Mouse (Mus musculus) intestine, embryonic 16.5 days (tissue): ENCODE results near the gene Ttc30a1. TPM values are rescaled to one million over a fixed set of nuclear protein-coding genes. Genes with fewer than 3 reads are reported as not detected.

Source experiments
- ATAC-seq: fragments of 200-750 bp; cut with Nextera tagmentation; 2 replicates; pipeline ENCODE4 v1.8.0; 2017; ENCODE audit warnings: moderate TSS enrichment, moderate library complexity
- H3K27ac ChIP-seq: fragments of 300-500 bp; sonication (generic); 2 replicates; pipeline ENCODE4 v1.5.1; 2014; ENCODE audit warnings: mild to moderate bottlenecking, low read length
- H3K27me3 ChIP-seq: fragments of 300-500 bp; sonication (generic); replicated peaks from 2 replicates; pipeline ENCODE4 v1.6.1; 2014; ENCODE audit warnings: low read length, control low read depth, mixed read lengths; ENCODE audit not compliant: control insufficient read depth, insufficient read depth
- H3K36me3 ChIP-seq: fragments of 300-500 bp; sonication (generic); 2 replicates; pipeline ENCODE4 v1.6.1; 2014; ENCODE audit warnings: low read length, control low read depth; ENCODE audit not compliant: control insufficient read depth, insufficient read depth
- H3K4me1 ChIP-seq: fragments of 300-500 bp; sonication (generic); 2 replicates; pipeline ENCODE4 v1.6.1; 2014; ENCODE audit warnings: low read length, control low read depth, mixed read lengths; ENCODE audit not compliant: control insufficient read depth, insufficient read depth
- H3K4me2 ChIP-seq: fragments of 300-500 bp; sonication (generic); 2 replicates; pipeline ENCODE4 v1.6.1; 2014; ENCODE audit warnings: low read depth, low read length, control low read depth
- H3K4me3 ChIP-seq: fragments of 300-500 bp; sonication (generic); 2 replicates; pipeline ENCODE4 v1.5.1; 2014; ENCODE audit warnings: mild to moderate bottlenecking, low read length
- H3K9ac ChIP-seq: fragments of 300-500 bp; sonication (generic); 2 replicates; pipeline ENCODE4 v1.6.1; 2014; ENCODE audit warnings: low read depth, low read length
- H3K9me3 ChIP-seq: fragments of 300-500 bp; sonication (generic); 2 replicates; pipeline ENCODE4 v1.6.1; 2016; ENCODE audit warnings: low read length, control low read depth; ENCODE audit not compliant: control insufficient read depth
- WGBS: fragments of 180-500 bp; shearing (Covaris S2); extraction: QIAGEN DNeasy Blood & Tissue Kit; methylation state at CpG from one replicate; pipeline ENCODE4 v1.1.7; 2014; 5-methylcytosine and 5-hydroxymethylcytosine counted together
- polyA plus RNA-seq: library from polyadenylated mRNA; unstranded; fragments of >200 nt; fragmentation: Nextera tagmentation; extraction: Ambion mirVana; gene quantifications from 2 replicates; pipeline ENCODE4 v1.2.1, GENCODE M21; 2015

Ttc30a1 gene
- polyA plus RNA-seq, 1 experiment from 2014 or later, result 5.2 TPM

DNA sequence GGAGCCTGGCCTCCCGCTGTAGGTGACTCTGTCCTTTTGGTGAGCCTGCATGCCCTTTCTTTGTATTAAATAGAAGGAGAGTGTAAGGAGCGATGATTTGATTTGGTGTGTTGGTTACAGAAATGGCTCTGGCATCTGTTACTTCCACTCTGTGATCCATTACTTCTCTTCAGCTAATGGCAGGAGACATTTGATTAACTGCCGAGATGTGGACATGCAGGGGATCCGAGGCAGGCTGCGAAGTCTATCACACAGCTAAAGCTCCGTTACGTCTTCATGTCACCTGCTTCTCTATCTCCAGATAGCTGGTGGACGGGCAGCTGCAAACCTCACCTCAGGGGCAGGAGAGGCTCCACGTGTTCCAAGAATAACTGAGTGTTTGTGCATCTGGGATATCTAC, 7.6 kb downstream of the Ttc30a1 start:
- ATAC-seq, result no peak
- Histone ChIP-seq H3K4me1 (no peaks in the 10 kb centered on the region), H3K27ac (no peak overlapping the region), H3K4me2 (no peak overlapping the region), H3K27me3 (no peaks in the 10 kb centered on the region), H3K4me3 (no peak overlapping the region), H3K9ac (no peak overlapping the region), H3K36me3 (no peaks in the 10 kb centered on the region), H3K9me3 (no peaks in the 10 kb centered on the region)
- 65% methylated on average over 9 of the region's 9 CpGs for WGBS

DNA sequence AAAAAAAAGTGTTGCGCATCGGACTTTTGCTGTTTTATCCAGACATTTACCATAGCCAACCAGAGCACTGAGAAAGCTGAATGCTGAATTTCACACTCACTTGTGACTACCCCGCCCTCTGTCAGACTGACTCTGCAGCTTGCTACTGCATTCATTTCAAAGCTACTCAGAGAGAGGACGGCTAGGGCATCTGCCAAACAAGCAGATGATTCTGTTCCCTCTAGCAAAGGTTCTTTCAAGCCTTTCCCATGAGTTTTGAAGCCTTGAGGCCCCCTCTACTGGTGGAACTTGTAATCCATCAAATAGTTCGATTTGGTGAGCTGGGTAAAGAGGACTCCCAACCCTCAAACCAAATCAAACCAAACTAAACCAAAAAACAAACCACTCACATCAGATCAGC, 16.8 kb downstream of the Ttc30a1 start:
- ATAC-seq, result peak; percentile 37; the same call in 1 of the 2 replicates

GRCm38 (mm10) chr2:75964512-75964911, 17.3 kb downstream of the Ttc30a1 start:
- Histone ChIP-seq H3K4me3 (peak overlapping the region; percentile 25), H3K9ac (no peak overlapping the region), H3K9me3 (no peaks in the 10 kb centered on the region), H3K4me2 (peak overlapping the region; percentile 45), H3K27me3 (no peaks in the 10 kb centered on the region), H3K27ac (no peak overlapping the region), H3K36me3 (no peaks in the 10 kb centered on the region), H3K4me1 (peaks cover 18% of the 10 kb centered on the region)
- ATAC-seq, result peak; percentile 60; the same call in 1 of the 2 replicates
- WGBS, result 11% methylated on average over 14 of the region's 14 CpGs

More for the DNA sequence above, 16.8 kb downstream of the Ttc30a1 start:
- no peak overlapping the region for H3K9ac ChIP-seq
- H3K27me3 ChIP-seq, result no peaks in the 10 kb centered on the region
- H3K4me1 ChIP-seq, result peaks cover 14% of the 10 kb centered on the region
- peak overlapping the region; percentile 25 for H3K4me3 ChIP-seq
- H3K4me2 ChIP-seq, result peak overlapping the region; percentile 45
- no peaks in the 10 kb centered on the region for H3K36me3 ChIP-seq
- WGBS, result 18% methylated on average over 5 of the region's 5 CpGs
- H3K27ac ChIP-seq, result no peak overlapping the region
- no peaks in the 10 kb centered on the region for H3K9me3 ChIP-seq

DNA sequence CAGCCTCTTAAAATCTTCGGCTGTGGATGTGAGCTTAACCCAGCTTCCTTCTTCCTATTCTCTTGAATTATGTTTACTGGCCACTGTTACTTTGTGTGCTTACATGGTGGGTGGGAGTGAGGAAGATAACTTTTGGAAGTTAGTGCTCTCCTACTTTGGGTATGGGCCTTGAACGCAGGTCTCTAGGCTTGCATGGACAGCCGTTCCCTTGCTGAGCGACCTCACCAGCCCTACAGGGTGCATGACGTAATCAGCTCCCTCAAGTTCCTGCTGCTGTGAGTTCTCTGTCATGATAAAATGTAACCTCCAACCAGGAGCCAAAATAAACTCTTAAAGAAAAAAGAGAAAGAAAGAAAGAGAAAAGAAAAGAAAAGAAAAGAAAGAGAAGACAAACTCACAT, 17.7 kb downstream of the Ttc30a1 start:
- peaks cover 22% of the 10 kb centered on the region for H3K4me1 ChIP-seq
- no peaks in the 10 kb centered on the region for H3K27me3 ChIP-seq
- no peaks in the 10 kb centered on the region for H3K36me3 ChIP-seq
- no peak overlapping the region for H3K9ac ChIP-seq
- H3K27ac ChIP-seq, result no peak overlapping the region
- H3K4me2 ChIP-seq, result peak overlapping the region; percentile 45; the same call in 1 of the 2 replicates
- H3K9me3 ChIP-seq, result no peaks in the 10 kb centered on the region
- no peak overlapping the region for H3K4me3 ChIP-seq
- no peak for ATAC-seq
- WGBS, result 66% methylated on average over 5 of the region's 5 CpGs

GRCm38 (mm10) chr2:75963211-75963840, 18.4 kb downstream of the Ttc30a1 start:
- Histone ChIP-seq H3K9ac (no peak overlapping the region), H3K4me3 (no peak overlapping the region), H3K4me2 (no peak overlapping the region), H3K27ac (no peak overlapping the region), H3K36me3 (no peaks in the 10 kb centered on the region), H3K4me1 (peaks cover 22% of the 10 kb centered on the region), H3K9me3 (no peaks in the 10 kb centered on the region), H3K27me3 (no peaks in the 10 kb centered on the region)
- no peak for ATAC-seq
- WGBS, result 67% methylated on average over 10 of the region's 10 CpGs

DNA sequence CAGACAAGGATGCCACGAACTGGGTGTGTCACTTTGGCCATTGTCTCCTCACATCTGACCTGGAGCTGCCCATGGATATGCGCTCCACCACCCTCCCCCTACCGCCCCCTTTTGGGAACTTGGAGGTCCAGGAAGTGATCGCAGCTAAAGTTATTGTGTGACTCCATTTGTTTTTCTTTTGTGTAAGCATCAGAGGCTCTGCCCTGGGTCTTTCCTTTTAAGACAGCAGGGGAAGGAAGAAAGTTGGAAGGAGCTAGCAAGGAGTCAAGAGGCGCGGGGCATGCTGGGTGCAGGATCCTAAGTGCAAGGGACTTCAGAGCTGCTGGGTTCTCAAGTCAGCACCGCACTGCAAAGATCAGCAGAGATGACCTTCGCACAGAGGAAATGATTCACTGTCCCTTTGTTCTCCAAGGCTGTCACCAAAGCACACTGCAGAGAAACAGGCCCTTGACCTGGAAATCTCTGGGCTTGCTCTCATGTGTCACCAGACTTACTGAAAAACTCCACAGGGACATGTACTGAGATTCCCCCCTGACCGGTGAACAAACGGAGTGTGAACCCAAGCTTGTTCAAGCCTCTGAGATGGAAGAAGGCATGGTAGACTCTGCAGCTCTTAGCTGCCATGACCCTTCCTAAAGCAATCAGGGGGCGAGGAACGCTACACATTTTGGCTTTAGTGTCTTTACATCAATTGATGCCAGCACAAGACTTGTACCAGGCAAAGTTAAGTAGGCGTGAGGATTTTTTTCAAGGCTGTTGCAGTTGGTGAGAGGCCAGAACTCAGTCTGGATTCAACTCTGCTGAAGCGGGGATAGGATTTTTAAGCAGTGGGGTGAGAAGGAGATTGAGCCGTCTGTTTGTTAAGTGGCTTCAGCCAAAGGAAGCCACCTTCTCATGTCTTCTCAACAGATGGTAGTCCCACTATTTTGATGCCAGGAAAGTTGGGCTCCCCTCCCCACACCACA, 21.1 kb downstream of the Ttc30a1 start:
- Histone ChIP-seq H3K4me3 (no peak overlapping the region), H3K9ac (peak overlapping the region; percentile 20), H3K27me3 (no peaks in the 10 kb centered on the region), H3K27ac (peak overlapping the region; percentile 59; the same call in 1 of the 2 replicates), H3K4me1 (peaks cover 22% of the 10 kb centered on the region), H3K9me3 (no peaks in the 10 kb centered on the region), H3K4me2 (peak overlapping the region; percentile 36; the same call in 1 of the 2 replicates), H3K36me3 (no peaks in the 10 kb centered on the region)
- 55% methylated on average over 15 of the region's 15 CpGs for WGBS
- peak; percentile 70 for ATAC-seq

- WGBS, result 18% methylated on average over 15 of the region's 15 CpGs
- Histone ChIP-seq H3K27ac (peak overlapping the region; percentile 59), H3K4me3 (no peak overlapping the region; the same call in 1 of the 2 replicates), H3K36me3 (no peaks in the 10 kb centered on the region), H3K4me1 (peaks cover 22% of the 10 kb centered on the region), H3K27me3 (no peaks in the 10 kb centered on the region), H3K4me2 (peak overlapping the region; percentile 36), H3K9me3 (no peaks in the 10 kb centered on the region), H3K9ac (peak overlapping the region; percentile 58)
- ATAC-seq, result 0 out of 2 replicates have a peak, but pooled peaks have one; percentile 19
Observed at GRCm38 (mm10) chr2:75959850-75960365, 21.9 kb downstream of the Ttc30a1 start.

- ATAC-seq, result peak; percentile 57; the same call in 1 of the 2 replicates
- no peak overlapping the region; the same call in none of the 2 replicates for H3K4me3 ChIP-seq
- peaks cover 19% of the 10 kb centered on the region for H3K4me1 ChIP-seq
- WGBS, result 28% methylated on average over 18 of the region's 18 CpGs
- peak overlapping the region; percentile 59; the same call in 1 of the 2 replicates for H3K27ac ChIP-seq
- H3K9ac ChIP-seq, result peak overlapping the region; percentile 58; the same call in 1 of the 2 replicates
- no peaks in the 10 kb centered on the region for H3K27me3 ChIP-seq
- H3K36me3 ChIP-seq, result no peaks in the 10 kb centered on the region
- peak overlapping the region; percentile 36 for H3K4me2 ChIP-seq
- H3K9me3 ChIP-seq, result no peaks in the 10 kb centered on the region
Observed at GRCm38 (mm10) chr2:75959183-75959849, 22.5 kb downstream of the Ttc30a1 start.
